Mouse (Mus musculus) G1E (cell line): ENCODE measurements around the gene Ttc38. TPM values are rescaled to one million over a fixed set of nuclear protein-coding genes. Genes with fewer than 3 reads are reported as not detected.
"Not testable (repeated sequence)": the region's sequence is repeated elsewhere in the genome, so short reads cannot be mapped to it uniquely, and the experiment has no call there.

ENCODE experiments used
- ATAC-seq: 2 replicates; pipeline ENCODE4 v1.8.0; 2016; ENCODE audit warnings: mild to moderate bottlenecking; ENCODE audit not compliant: insufficient number of reproducible peaks, poor library complexity, low FRiP score, severe bottlenecking; ENCODE audit errors: extremely low read depth
- DNase-seq: peaks from one replicate; pipeline ENCODE4 v3.0.0; 2012; ENCODE audit warnings: low spot score
- H3K27me3 ChIP-seq: 2 replicates; pipeline ENCODE4 v1.6.1; 2012; ENCODE audit warnings: mild to moderate bottlenecking, low read length, inconsistent platforms; ENCODE audit not compliant: insufficient read depth
- H3K36me3 ChIP-seq: replicated peaks from 2 replicates; pipeline ENCODE3; 2012; ENCODE audit warnings: mild to moderate bottlenecking, inconsistent platforms
- H3K4me1 ChIP-seq: 2 replicates; pipeline ENCODE4 v1.6.1; 2012; ENCODE audit warnings: low read depth, low read length, inconsistent platforms, mixed read lengths; ENCODE audit not compliant: insufficient read depth
- H3K4me3 ChIP-seq: 2 replicates; pipeline ENCODE4 v1.5.1; 2012; ENCODE audit warnings: low read depth, mild to moderate bottlenecking, inconsistent platforms, low read length, moderate library complexity, mixed read lengths
- H3K9me3 ChIP-seq: replicated peaks from 2 replicates; pipeline ENCODE4 v1.6.1; 2012; ENCODE audit warnings: inconsistent platforms
- CTCF ChIP-seq: IDR thresholded peaks from 2 replicates; pipeline ENCODE4 v1.5.1; 2012; ENCODE audit warnings: low read depth, low read length, inconsistent platforms, mixed read lengths
- GATA1 ChIP-seq: IDR thresholded peaks from 2 replicates; pipeline ENCODE4 v1.6.1; 2012; ENCODE audit warnings: borderline replicate concordance, low read length, inconsistent platforms, mixed read lengths
- GATA2 ChIP-seq: IDR thresholded peaks from 2 replicates; pipeline ENCODE4 v1.6.1; 2012; ENCODE audit warnings: low read depth, low read length, inconsistent platforms, borderline replicate concordance
- POLR2AphosphoS5 ChIP-seq: IDR thresholded peaks from 2 replicates; pipeline ENCODE4 v1.6.1; 2012; ENCODE audit warnings: low read depth, low read length, inconsistent platforms; ENCODE audit not compliant: insufficient replicate concordance
- TAL1 ChIP-seq: conservative IDR thresholded peaks from 2 replicates; pipeline ENCODE4 v1.6.1; 2012; ENCODE audit warnings: low read depth, low read length, inconsistent platforms, mixed read lengths
- polyA plus RNA-seq: library from polyadenylated mRNA; stranded (reverse); fragments of >175 nt; gene quantifications from 2 replicates; pipeline ENCODE4 v1.2.3, GENCODE M21; 2012
- total RNA-seq, 2 experiments: library from RNA; stranded (forward) in 1 of 2; stranded (reverse) in 1 of 2; fragments of 200-1000 nt in 1 of 2; fragments of >200 nt in 1 of 2; fragmentation: Nextera tagmentation in 1 of 2; gene quantifications; 2 replicates each; pipeline ENCODE4 v1.2.3; 2014 to 2017

Gene Ttc38
- total and polyA plus RNA-seq, 3 experiments = 1.6 to 5.2 (median 2.3) TPM

DNA sequence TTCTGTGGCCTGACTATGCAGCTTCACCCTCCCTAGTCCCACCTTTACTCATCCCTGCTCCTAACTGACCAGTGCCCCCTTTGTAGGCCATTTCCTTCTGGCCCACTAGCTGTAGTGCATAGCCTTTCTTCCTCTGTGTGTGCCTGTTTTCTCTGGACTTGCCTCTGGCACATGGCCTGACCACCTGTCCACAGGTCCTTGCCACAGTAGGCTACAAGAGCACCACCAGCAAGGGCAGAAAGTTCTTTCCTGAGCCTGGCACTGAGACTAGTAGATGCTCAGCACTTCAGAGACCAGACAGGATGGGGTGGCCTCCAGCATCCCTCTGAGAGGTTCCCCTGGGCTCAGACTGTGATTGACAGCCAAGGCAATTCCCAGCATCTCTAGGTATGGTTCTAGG is 13.0 kb downstream of the Ttc38 start:
- DNase-seq = no peak
- H3K27me3 ChIP-seq = no peaks in the 10 kb centered on the region
- peaks cover 25% of the 10 kb centered on the region for H3K36me3 ChIP-seq
- H3K4me3 ChIP-seq = no peak overlapping the region
- TF ChIP-seq CTCF = no peak
- TF ChIP-seq TAL1 = no peak
- no peak for TF ChIP-seq GATA1
- TF ChIP-seq POLR2AphosphoS5 = no peak
- no peak for TF ChIP-seq GATA2
- H3K4me1 ChIP-seq = peaks cover 5% of the 10 kb centered on the region; the same call in 1 of the 2 replicates
- H3K9me3 ChIP-seq = no peaks in the 10 kb centered on the region
- ATAC-seq = no peak

- TF ChIP-seq CTCF = 0 out of 2 replicates have a peak, but pooled peaks have one; percentile 25
- no peak for TF ChIP-seq TAL1
- Histone ChIP-seq H3K27me3 (no peaks in the 10 kb centered on the region; the same call in 1 of the 2 replicates), H3K9me3 (no peaks in the 10 kb centered on the region), H3K36me3 (peaks cover 23% of the 10 kb centered on the region), H3K4me3 (no peak overlapping the region), H3K4me1 (peaks cover 13% of the 10 kb centered on the region)
- DNase-seq (no peak), ATAC-seq (no peak)
These were observed 19.7 kb downstream of the Ttc38 start for GRCm38 (mm10) chr15:85851656-85852392.

DNA sequence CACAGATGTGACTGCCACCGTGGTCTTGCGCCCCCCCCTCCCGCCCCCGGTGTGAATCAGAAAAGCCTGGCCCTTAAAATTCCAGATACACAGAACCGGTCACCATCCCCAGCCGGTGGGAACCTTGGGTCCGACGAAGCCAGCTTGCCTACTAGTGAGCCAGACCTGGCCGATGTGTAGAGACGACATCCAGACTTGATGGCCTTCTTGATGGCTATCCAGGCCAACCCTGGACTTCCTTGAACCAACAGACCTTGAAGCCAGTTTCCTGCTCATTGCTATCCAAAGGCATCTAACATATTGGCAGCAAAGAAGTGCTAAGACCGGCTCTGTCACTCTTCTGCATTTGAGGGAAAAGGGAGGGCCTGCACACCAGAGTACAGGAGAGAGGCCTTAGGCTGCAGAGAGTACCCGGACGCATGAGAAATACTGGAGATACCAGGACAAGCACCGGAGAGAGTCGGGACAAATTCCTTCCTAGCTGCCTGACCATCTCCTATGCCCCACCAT is 26.9 kb downstream of the Ttc38 start:
- H3K4me1 ChIP-seq = peaks cover 54% of the 10 kb centered on the region
- H3K36me3 ChIP-seq = peaks cover 41% of the 10 kb centered on the region
- peak; percentile 23 for DNase-seq
- peak overlapping the region; percentile 89 for H3K4me3 ChIP-seq
- no peaks in the 10 kb centered on the region; the same call in 1 of the 2 replicates for H3K27me3 ChIP-seq
- TF ChIP-seq POLR2AphosphoS5 (no peak; the same call in 1 of the 2 replicates), TAL1 (no peak), CTCF (no peak), GATA2 (no peak), GATA1 (no peak)
- peak; percentile 24; the same call in 1 of the 2 replicates for ATAC-seq
- H3K9me3 ChIP-seq = no peaks in the 10 kb centered on the region

DNA sequence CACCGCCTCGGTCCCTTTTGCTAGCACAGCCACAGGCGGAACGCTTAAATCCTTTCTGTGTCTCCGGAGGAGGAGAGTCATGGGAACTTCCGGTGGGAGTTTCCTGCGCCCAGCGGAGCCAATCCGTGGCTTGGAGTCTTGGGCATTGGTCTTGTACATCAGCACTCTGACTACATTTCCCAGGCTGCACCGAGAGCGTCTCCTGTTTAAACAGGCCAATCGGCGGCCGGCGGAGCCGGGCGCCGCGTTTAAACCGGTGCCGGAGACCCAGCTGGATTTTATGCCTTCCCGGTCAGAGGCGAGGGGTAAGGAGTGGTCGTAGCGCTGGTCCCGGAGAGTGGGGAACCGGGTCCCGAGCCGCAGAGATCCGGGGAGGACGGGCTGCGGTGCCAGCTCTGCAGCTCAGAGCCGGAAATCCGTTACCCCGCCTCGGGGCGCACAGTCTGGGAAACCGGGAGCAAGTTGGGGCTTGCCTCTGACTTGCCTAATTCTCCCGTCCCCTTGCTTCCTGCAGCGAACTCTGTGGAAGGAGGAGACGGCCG is 27.5 kb downstream of the Ttc38 start, which contains the start of gene Gtse1:
Gene Gtse1, plus strand, starts transcription at position 256 of the 542 bp plus-strand sequence.
- Histone ChIP-seq H3K9me3 (no peaks in the 10 kb centered on the region), H3K4me3 (peak within 1 kb of the TSS; percentile 89), H3K36me3 (peaks cover 43% of the 10 kb centered on the region), H3K4me1 (peaks cover 59% of the 10 kb centered on the region), H3K27me3 (no peaks in the 10 kb centered on the region; the same call in 1 of the 2 replicates)
- DNase-seq = peak; percentile 96
- peak; percentile 99 for ATAC-seq
- no peak for TF ChIP-seq GATA1
- TF ChIP-seq POLR2AphosphoS5 = no peak
- no peak for TF ChIP-seq TAL1
- TF ChIP-seq CTCF = no peak
- no peak for TF ChIP-seq GATA2

- peaks cover 97% of the 10 kb centered on the region for H3K36me3 ChIP-seq
- ATAC-seq, H3K27me3 ChIP-seq, H3K9me3 ChIP-seq, H3K4me3 ChIP-seq, DNase-seq: not testable (repeated sequence)
- peaks cover 74% of the 10 kb centered on the region for H3K4me1 ChIP-seq
These were observed 33.8 kb downstream of the Ttc38 start for GRCm38 (mm10) chr15:85865913-85866312.

GRCm38 (mm10) chr15:85867696-85868095 is 35.6 kb downstream of the Ttc38 start:
- H3K9me3 ChIP-seq = no peaks in the 10 kb centered on the region
- peaks cover 98% of the 10 kb centered on the region for H3K36me3 ChIP-seq
- DNase-seq = peak; percentile 63
- no peaks in the 10 kb centered on the region for H3K27me3 ChIP-seq
- no peak overlapping the region for H3K4me3 ChIP-seq
- H3K4me1 ChIP-seq = peaks cover 57% of the 10 kb centered on the region
- peak; percentile 62; the same call in 1 of the 2 replicates for ATAC-seq
- TF ChIP-seq CTCF (peak; percentile 95), POLR2AphosphoS5 (no peak)

- Histone ChIP-seq H3K9me3 (no peaks in the 10 kb centered on the region), H3K27me3 (no peaks in the 10 kb centered on the region), H3K4me3 (no peak overlapping the region), H3K4me1 (peaks cover 30% of the 10 kb centered on the region), H3K36me3 (peaks cover 71% of the 10 kb centered on the region)
- no peak for TF ChIP-seq POLR2AphosphoS5
- no peak for TF ChIP-seq GATA1
- no peak for TF ChIP-seq CTCF
- no peak for TF ChIP-seq GATA2
- no peak for TF ChIP-seq TAL1
- DNase-seq (no peak), ATAC-seq (no peak)
These were observed 45.2 kb downstream of the Ttc38 start for GRCm38 (mm10) chr15:85877336-85877735.
